Mouse (Mus musculus) intestine, embryonic 16.5 days (tissue): ENCODE results near the gene Eif4g3. TPM values are rescaled to one million over a fixed set of nuclear protein-coding genes. Genes with fewer than 3 reads are reported as not detected.
A peak's percentile ranks its signal among the peaks of the same experiment; 100 is the strongest.

ENCODE experiments used
- ATAC-seq: fragments of 200-750 bp; cut with Nextera tagmentation; 2 replicates; pipeline ENCODE4 v1.8.0; 2017; ENCODE audit warnings: moderate TSS enrichment, moderate library complexity
- H3K27ac ChIP-seq: fragments of 300-500 bp; sonication (generic); 2 replicates; pipeline ENCODE4 v1.5.1; 2014; ENCODE audit warnings: mild to moderate bottlenecking, low read length
- H3K27me3 ChIP-seq: fragments of 300-500 bp; sonication (generic); replicated peaks from 2 replicates; pipeline ENCODE4 v1.6.1; 2014; ENCODE audit warnings: low read length, control low read depth, mixed read lengths; ENCODE audit not compliant: control insufficient read depth, insufficient read depth
- H3K36me3 ChIP-seq: fragments of 300-500 bp; sonication (generic); 2 replicates; pipeline ENCODE4 v1.6.1; 2014; ENCODE audit warnings: low read length, control low read depth; ENCODE audit not compliant: control insufficient read depth, insufficient read depth
- H3K4me1 ChIP-seq: fragments of 300-500 bp; sonication (generic); 2 replicates; pipeline ENCODE4 v1.6.1; 2014; ENCODE audit warnings: low read length, control low read depth, mixed read lengths; ENCODE audit not compliant: control insufficient read depth, insufficient read depth
- H3K4me2 ChIP-seq: fragments of 300-500 bp; sonication (generic); 2 replicates; pipeline ENCODE4 v1.6.1; 2014; ENCODE audit warnings: low read depth, low read length, control low read depth
- H3K4me3 ChIP-seq: fragments of 300-500 bp; sonication (generic); 2 replicates; pipeline ENCODE4 v1.5.1; 2014; ENCODE audit warnings: mild to moderate bottlenecking, low read length
- H3K9ac ChIP-seq: fragments of 300-500 bp; sonication (generic); 2 replicates; pipeline ENCODE4 v1.6.1; 2014; ENCODE audit warnings: low read depth, low read length
- H3K9me3 ChIP-seq: fragments of 300-500 bp; sonication (generic); 2 replicates; pipeline ENCODE4 v1.6.1; 2016; ENCODE audit warnings: low read length, control low read depth; ENCODE audit not compliant: control insufficient read depth
- WGBS: fragments of 180-500 bp; shearing (Covaris S2); extraction: QIAGEN DNeasy Blood & Tissue Kit; methylation state at CpG from one replicate; pipeline ENCODE4 v1.1.7; 2014; 5-methylcytosine and 5-hydroxymethylcytosine counted together
- polyA plus RNA-seq: library from polyadenylated mRNA; unstranded; fragments of >200 nt; fragmentation: Nextera tagmentation; extraction: Ambion mirVana; gene quantifications from 2 replicates; pipeline ENCODE4 v1.2.1, GENCODE M21; 2015

The Eif4g3 gene
- polyA plus RNA-seq, 1 experiment from 2014 or later: 16.4 TPM

GRCm38 (mm10) chr4:138061161-138061560 is 68.3 kb downstream of the Eif4g3 start:
- Histone ChIP-seq H3K4me3 (no peak overlapping the region), H3K9ac (no peak overlapping the region), H3K36me3 (no peaks in the 10 kb centered on the region), H3K9me3 (no peaks in the 10 kb centered on the region), H3K27me3 (no peaks in the 10 kb centered on the region), H3K4me2 (no peak overlapping the region), H3K27ac (no peak overlapping the region), H3K4me1 (peaks cover 3% of the 10 kb centered on the region; the same call in 1 of the 2 replicates)
- 72% methylated on average over 4 of the region's 4 CpGs for WGBS
- ATAC-seq: no peak

DNA sequence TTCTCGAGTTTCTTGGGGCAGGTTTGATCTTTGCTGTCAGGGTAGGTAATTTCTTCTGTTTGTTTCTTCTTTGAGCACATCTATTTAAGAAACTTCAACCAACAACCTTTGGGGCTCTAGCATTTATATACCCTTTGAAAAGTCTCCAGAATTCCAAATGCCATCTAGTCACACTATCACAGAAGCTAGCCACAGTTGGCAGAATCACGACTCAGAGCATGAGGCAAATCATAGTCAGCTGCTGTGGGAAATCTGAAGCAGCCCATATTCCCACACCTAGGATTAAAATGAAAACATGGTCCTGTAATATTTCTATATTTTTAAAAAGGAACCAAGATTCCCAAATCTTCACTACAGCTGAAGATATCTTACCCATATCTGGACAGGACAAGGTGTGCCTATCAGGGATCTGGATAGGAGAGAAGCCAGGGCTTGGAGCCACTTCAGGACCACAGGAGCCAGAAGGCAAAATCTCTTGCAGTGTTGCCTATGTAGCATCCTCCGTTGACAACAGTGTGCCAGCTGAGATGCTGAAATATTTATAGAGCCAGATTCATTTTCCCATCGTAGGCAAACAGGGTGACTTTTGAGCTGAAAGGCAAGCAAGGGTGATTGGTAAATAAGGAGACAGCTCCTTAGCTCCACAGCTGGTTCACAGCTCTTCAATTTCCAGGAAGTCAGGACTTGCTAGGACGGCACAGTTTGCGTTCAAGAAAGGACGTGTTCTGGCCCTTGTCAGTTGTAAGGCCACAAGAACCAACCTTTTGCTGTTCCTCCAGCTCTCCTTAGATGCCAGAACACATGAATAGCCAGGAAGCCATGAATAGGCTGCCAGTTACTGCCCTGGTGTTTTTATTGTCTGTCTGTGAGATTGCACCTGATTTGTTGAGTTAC is 70.8 kb downstream of the Eif4g3 start:
- 82% methylated on average over 7 of the region's 7 CpGs for WGBS
- Histone ChIP-seq H3K9me3 (no peaks in the 10 kb centered on the region), H3K4me3 (no peak overlapping the region), H3K36me3 (no peaks in the 10 kb centered on the region; the same call in 1 of the 2 replicates), H3K9ac (no peak overlapping the region), H3K4me1 (peaks cover 3% of the 10 kb centered on the region; the same call in 1 of the 2 replicates), H3K27ac (no peak overlapping the region), H3K27me3 (no peaks in the 10 kb centered on the region), H3K4me2 (no peak overlapping the region)
- no peak for ATAC-seq

DNA sequence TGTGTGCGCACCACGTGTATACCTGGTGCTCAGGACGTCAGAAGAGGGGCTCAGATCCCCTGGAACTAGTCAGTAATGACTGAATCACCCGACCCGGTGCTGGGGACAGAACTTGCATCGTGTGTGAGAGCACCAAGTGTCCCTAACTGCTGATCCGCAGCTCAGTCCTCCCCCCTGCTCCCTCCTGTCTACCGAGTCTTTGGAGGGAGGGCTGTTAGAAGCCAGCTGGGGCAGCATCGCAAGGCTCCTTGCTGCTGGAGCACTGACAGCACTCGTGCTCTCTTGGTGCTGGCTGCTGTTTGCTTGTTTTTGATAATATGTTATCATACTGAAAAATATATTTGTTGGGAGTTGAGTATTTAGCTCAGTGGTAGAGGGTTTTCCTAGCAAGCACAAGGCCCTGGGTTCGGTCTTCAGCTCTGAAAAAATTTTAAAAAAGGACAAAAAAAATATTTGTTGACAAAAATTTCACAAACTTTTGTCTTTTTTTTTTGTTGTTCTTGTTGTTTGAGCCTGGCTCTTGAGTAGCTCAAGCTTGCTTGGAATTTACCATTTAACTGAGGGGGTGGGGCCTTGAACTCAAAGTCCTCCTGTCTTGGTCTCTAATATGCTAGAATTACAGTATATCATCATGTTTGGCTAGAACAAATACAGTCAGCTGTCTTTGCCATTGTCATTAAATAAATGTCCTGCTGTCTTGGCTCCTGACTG is 72.2 kb downstream of the Eif4g3 start:
- no peak overlapping the region for H3K27ac ChIP-seq
- H3K27me3 ChIP-seq: no peaks in the 10 kb centered on the region
- no peak overlapping the region for H3K4me3 ChIP-seq
- no peak for ATAC-seq
- H3K36me3 ChIP-seq: no peaks in the 10 kb centered on the region; the same call in 1 of the 2 replicates
- H3K9me3 ChIP-seq: no peaks in the 10 kb centered on the region
- no peak overlapping the region for H3K4me2 ChIP-seq
- H3K4me1 ChIP-seq: peaks cover 10% of the 10 kb centered on the region; the same call in 1 of the 2 replicates
- 79% methylated on average over 11 of the region's 11 CpGs for WGBS
- no peak overlapping the region for H3K9ac ChIP-seq

DNA sequence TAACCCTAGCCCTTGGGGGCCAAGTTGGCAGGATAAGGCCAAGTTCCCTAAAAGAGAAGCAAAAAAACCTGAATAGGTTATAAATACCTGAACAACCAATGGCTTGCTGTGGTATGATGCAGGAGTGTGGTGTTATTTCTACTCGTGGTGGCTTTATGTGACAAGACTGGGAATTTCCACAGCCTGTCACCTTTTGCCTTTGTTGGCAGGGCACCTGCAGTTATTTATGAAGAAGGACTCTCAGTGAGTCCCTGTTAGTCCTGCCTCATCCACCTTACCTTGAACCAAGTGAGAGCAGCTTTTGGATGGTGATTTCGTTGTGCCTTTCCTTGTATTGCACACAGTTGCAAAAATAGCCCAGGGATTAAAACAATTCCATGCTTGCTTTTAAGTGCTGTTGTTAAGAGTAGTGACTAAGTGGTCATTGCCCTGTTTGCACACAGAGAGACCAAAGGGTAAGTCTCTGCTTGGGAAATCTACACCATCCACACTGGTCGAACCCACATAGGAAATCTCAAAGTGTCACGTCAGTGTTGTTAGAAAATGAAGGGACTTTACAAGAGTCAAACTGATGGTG is 72.9 kb downstream of the Eif4g3 start:
- ATAC-seq: peak; percentile 65; the same call in 1 of the 2 replicates
- H3K27me3 ChIP-seq: no peaks in the 10 kb centered on the region
- H3K9ac ChIP-seq: no peak overlapping the region
- no peaks in the 10 kb centered on the region; the same call in 1 of the 2 replicates for H3K36me3 ChIP-seq
- 76% methylated on average over 4 of the region's 4 CpGs for WGBS
- no peak overlapping the region for H3K4me3 ChIP-seq
- peak overlapping the region; percentile 46; the same call in 1 of the 2 replicates for H3K27ac ChIP-seq
- H3K4me1 ChIP-seq: peaks cover 10% of the 10 kb centered on the region; the same call in 1 of the 2 replicates
- H3K9me3 ChIP-seq: no peaks in the 10 kb centered on the region
- no peak overlapping the region for H3K4me2 ChIP-seq

DNA sequence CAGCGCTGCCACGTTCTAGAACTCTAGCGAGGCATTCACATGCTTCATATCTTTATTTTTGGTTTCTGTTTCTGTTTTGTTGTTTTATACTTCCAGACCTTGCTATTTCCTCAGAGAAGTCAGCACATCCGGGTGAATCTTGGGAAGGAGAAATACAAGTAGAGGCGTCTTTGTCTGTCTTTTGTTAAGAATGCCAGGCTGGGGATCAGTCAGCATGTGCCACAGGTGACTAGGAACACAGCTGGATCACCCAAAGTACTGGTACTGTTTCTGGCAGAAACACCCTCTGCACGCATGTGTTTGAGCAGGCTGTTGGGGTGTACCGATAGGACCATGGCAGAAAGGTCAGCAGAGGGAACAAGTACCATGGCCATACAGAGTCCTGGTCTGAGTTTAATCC is 73.6 kb downstream of the Eif4g3 start:
- H3K27ac ChIP-seq: peak overlapping the region; percentile 46; the same call in 1 of the 2 replicates
- no peak overlapping the region for H3K4me2 ChIP-seq
- no peaks in the 10 kb centered on the region for H3K9me3 ChIP-seq
- WGBS: 88% methylated on average over 7 of the region's 7 CpGs
- no peaks in the 10 kb centered on the region; the same call in 1 of the 2 replicates for H3K36me3 ChIP-seq
- no peak for ATAC-seq
- H3K27me3 ChIP-seq: no peaks in the 10 kb centered on the region
- H3K9ac ChIP-seq: no peak overlapping the region
- peaks cover 10% of the 10 kb centered on the region for H3K4me1 ChIP-seq
- no peak overlapping the region for H3K4me3 ChIP-seq

DNA sequence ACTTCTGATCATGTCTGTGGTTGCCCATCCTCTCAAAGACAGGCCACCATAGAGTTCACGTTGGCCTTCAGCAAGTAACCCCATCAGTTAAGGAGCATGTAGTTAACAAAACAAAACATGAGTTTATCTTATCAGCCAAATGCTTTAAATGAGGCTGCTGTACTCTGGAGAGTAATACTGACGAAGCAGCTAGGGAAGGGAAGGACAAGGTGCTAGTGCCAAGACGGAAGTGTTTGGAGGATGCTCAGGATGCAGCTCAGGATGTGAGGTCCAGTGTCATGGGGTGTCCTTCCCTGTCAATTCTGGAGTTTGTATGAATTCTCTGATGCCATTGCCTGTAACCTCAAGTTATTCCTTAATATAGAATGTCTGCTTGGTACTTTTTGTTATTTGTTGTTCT is 75.0 kb downstream of the Eif4g3 start:
- Histone ChIP-seq H3K27me3 (no peaks in the 10 kb centered on the region), H3K9me3 (no peaks in the 10 kb centered on the region)
- ATAC-seq: no peak

DNA sequence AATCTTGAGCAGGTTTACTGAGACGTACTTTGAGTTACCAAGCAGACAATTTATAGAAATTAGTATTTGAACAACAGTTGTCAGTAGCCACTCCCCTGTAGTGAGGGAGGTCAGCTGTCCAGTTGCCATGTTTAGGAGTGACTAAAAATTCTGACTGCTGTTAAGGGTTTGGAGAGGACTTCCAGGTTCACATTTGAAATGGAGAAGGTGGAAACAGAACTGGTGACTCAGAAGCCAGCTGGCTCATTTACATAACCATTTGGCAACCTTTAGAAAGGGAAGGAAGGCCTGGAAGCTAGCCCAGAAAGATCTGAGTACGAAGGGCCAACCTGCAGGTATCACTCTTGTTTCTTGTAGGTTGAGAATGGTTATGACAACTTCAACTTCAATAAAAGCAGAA is 75.8 kb downstream of the Eif4g3 start:
- no peaks in the 10 kb centered on the region; the same call in 1 of the 2 replicates for H3K36me3 ChIP-seq
- no peak overlapping the region; the same call in 1 of the 2 replicates for H3K27ac ChIP-seq
- H3K9ac ChIP-seq: no peak overlapping the region
- no peaks in the 10 kb centered on the region for H3K9me3 ChIP-seq
- no peak for ATAC-seq
- H3K27me3 ChIP-seq: no peaks in the 10 kb centered on the region
- peaks cover 14% of the 10 kb centered on the region for H3K4me1 ChIP-seq
- H3K4me2 ChIP-seq: no peak overlapping the region
- H3K4me3 ChIP-seq: no peak overlapping the region
- WGBS: 60% methylated on average over 2 of the region's 2 CpGs

More for the DNA sequence above, 75.0 kb downstream of the Eif4g3 start:
- H3K4me2 ChIP-seq: no peak overlapping the region
- no peak overlapping the region for H3K9ac ChIP-seq
- no peaks in the 10 kb centered on the region; the same call in 1 of the 2 replicates for H3K36me3 ChIP-seq
- no peak overlapping the region for H3K4me3 ChIP-seq
- H3K4me1 ChIP-seq: peaks cover 13% of the 10 kb centered on the region
- no peak overlapping the region for H3K27ac ChIP-seq
- WGBS: 76% methylated on average over 3 of the region's 3 CpGs

GRCm38 (mm10) chr4:138069371-138069770 is 76.5 kb downstream of the Eif4g3 start:
- Histone ChIP-seq H3K4me1 (peaks cover 18% of the 10 kb centered on the region), H3K9ac (no peak overlapping the region), H3K27ac (no peak overlapping the region), H3K4me2 (no peak overlapping the region), H3K27me3 (no peaks in the 10 kb centered on the region), H3K4me3 (no peak overlapping the region), H3K9me3 (no peaks in the 10 kb centered on the region), H3K36me3 (no peaks in the 10 kb centered on the region; the same call in 1 of the 2 replicates)
- peak; percentile 49; the same call in 1 of the 2 replicates for ATAC-seq
- 77% methylated on average over 4 of the region's 4 CpGs for WGBS

- ATAC-seq: no peak
- Histone ChIP-seq H3K4me1 (peaks cover 14% of the 10 kb centered on the region), H3K36me3 (no peaks in the 10 kb centered on the region; the same call in 1 of the 2 replicates), H3K27ac (no peak overlapping the region), H3K4me2 (no peak overlapping the region), H3K27me3 (no peaks in the 10 kb centered on the region), H3K9me3 (no peaks in the 10 kb centered on the region), H3K9ac (no peak overlapping the region), H3K4me3 (no peak overlapping the region)
- 48% methylated on average over 6 of the region's 6 CpGs for WGBS
Observed at GRCm38 (mm10) chr4:138071497-138071896, 78.7 kb downstream of the Eif4g3 start.
